Mouse (Mus musculus) cerebellum, adult 8-10 months (tissue): ENCODE results near the gene Xrcc1.

Experiments
- DNase-seq: peaks from one replicate; pipeline ENCODE4 v3.0.0; 2022

Gene Xrcc1

GRCm38 (mm10) chr7:24566206-24566605, 20.1 kb downstream of the Xrcc1 start:
- no peak for DNase-seq

- DNase-seq = no peak
These were observed 22.4 kb downstream of the Xrcc1 start for GRCm38 (mm10) chr7:24568512-24568911.

- DNase-seq = no peak
These were observed 25.0 kb downstream of the Xrcc1 start for GRCm38 (mm10) chr7:24571071-24571470.

GRCm38 (mm10) chr7:24572455-24572854, 26.4 kb downstream of the Xrcc1 start:
- no peak for DNase-seq

- DNase-seq = no peak
These were observed 28.2 kb downstream of the Xrcc1 start for GRCm38 (mm10) chr7:24574224-24574796.

- no peak for DNase-seq
These were observed 31.7 kb downstream of the Xrcc1 start for GRCm38 (mm10) chr7:24577811-24578210.

- no peak for DNase-seq
These were observed 38.8 kb downstream of the Xrcc1 start for GRCm38 (mm10) chr7:24584876-24585275.

GRCm38 (mm10) chr7:24585995-24586394, 39.9 kb downstream of the Xrcc1 start:
- no peak for DNase-seq

GRCm38 (mm10) chr7:24586828-24587227, 40.7 kb downstream of the Xrcc1 start:
- DNase-seq = no peak

GRCm38 (mm10) chr7:24587330-24588105, 41.4 kb downstream of the Xrcc1 start, which contains the start of the genes Ethe1 and Zfp575:
Ethe1 (plus strand) TSS chr7:24587543.
Zfp575 (minus strand) TSS chr7:24587641.
- peak; percentile 27 for DNase-seq

GRCm38 (mm10) chr7:24588336-24588735, 42.2 kb downstream of the Xrcc1 start:
- no peak for DNase-seq

- DNase-seq = no peak
These were observed 45.6 kb downstream of the Xrcc1 start for GRCm38 (mm10) chr7:24591735-24592134.

- no peak for DNase-seq
These were observed 46.1 kb downstream of the Xrcc1 start for GRCm38 (mm10) chr7:24592163-24592562.

GRCm38 (mm10) chr7:24592781-24593180, 46.7 kb downstream of the Xrcc1 start:
- no peak for DNase-seq

GRCm38 (mm10) chr7:24593621-24594308, 47.7 kb downstream of the Xrcc1 start:
- DNase-seq = peak; percentile 67

GRCm38 (mm10) chr7:24594309-24594803, 48.3 kb downstream of the Xrcc1 start:
- DNase-seq = no peak

- no peak for DNase-seq
These were observed 49.4 kb downstream of the Xrcc1 start for GRCm38 (mm10) chr7:24595464-24595863.

- no peak for DNase-seq
These were observed 52.0 kb downstream of the Xrcc1 start for GRCm38 (mm10) chr7:24598121-24598520.

- DNase-seq = no peak
These were observed 53.4 kb downstream of the Xrcc1 start for GRCm38 (mm10) chr7:24599211-24600067.

GRCm38 (mm10) chr7:24600941-24601597, 55.0 kb downstream of the Xrcc1 start:
- peak; percentile 96 for DNase-seq

- no peak for DNase-seq
These were observed 59.5 kb downstream of the Xrcc1 start for GRCm38 (mm10) chr7:24605561-24605960.

GRCm38 (mm10) chr7:24606046-24606445, 60.0 kb downstream of the Xrcc1 start:
- DNase-seq = no peak
